Mouse (Mus musculus) granulocyte monocyte progenitor cell, adult 5-6 weeks (primary cell): Measurements from ENCODE around the gene Cdh8. TPM values are rescaled to one million over a fixed set of nuclear protein-coding genes. Genes with fewer than 3 reads are reported as not detected.

Experiments
- ATAC-seq: replicated peaks from 2 replicates; pipeline ENCODE4 v1.8.0; 2016; ENCODE audit warnings: mild to moderate bottlenecking, moderate TSS enrichment, inconsistent platforms; ENCODE audit not compliant: poor library complexity, severe bottlenecking
- total RNA-seq, 2 experiments: library from RNA; stranded (forward) in 1 of 2; stranded (reverse) in 1 of 2; fragments of 200-712, 200-1000 nt in 1 of 2; fragments of >200 nt in 1 of 2; fragmentation: Nextera tagmentation in 1 of 2; gene quantifications; 2 replicates each; pipeline ENCODE4 v1.2.3; 2014 to 2017

Cdh8 gene
- total RNA-seq (2014; fragmentation: Nextera tagmentation) = not detected in 2 replicates
- total RNA-seq (2017) = not detected in 2 replicates

- ATAC-seq = no peak
Observed at GRCm38 (mm10) chr8:99415966-99416781, at the start of gene Cdh8. Gene Cdh8, minus strand, starts transcription at chr8:99416471.

GRCm38 (mm10) chr8:99446506-99446905, 30.2 kb upstream of the Cdh8 start:
- no peak; the same call in 1 of the 2 replicates for ATAC-seq

GRCm38 (mm10) chr8:99425901-99426300, 9.6 kb upstream of the Cdh8 start:
- ATAC-seq = no peak

GRCm38 (mm10) chr8:99421516-99421915, 5.2 kb upstream of the Cdh8 start:
- no peak for ATAC-seq

GRCm38 (mm10) chr8:99419726-99420125, 3.5 kb upstream of the Cdh8 start:
- no peak for ATAC-seq

GRCm38 (mm10) chr8:99417456-99417855, 1.2 kb upstream of the Cdh8 start:
- no peak for ATAC-seq

GRCm38 (mm10) chr8:99415076-99415965, 950 bp downstream of the Cdh8 start:
- ATAC-seq = no peak

- ATAC-seq = no peak
Observed at GRCm38 (mm10) chr8:99414483-99414921, 1.8 kb downstream of the Cdh8 start.

- no peak for ATAC-seq
Observed at GRCm38 (mm10) chr8:99413877-99414482, 2.3 kb downstream of the Cdh8 start.

- ATAC-seq = no peak
Observed at GRCm38 (mm10) chr8:99393908-99394307, 22.4 kb downstream of the Cdh8 start.

GRCm38 (mm10) chr8:99370104-99370503, 46.2 kb downstream of the Cdh8 start:
- ATAC-seq = no peak

GRCm38 (mm10) chr8:99369166-99369565, 47.1 kb downstream of the Cdh8 start:
- ATAC-seq = no peak

- ATAC-seq = no peak
Observed at GRCm38 (mm10) chr8:99368449-99368848, 47.8 kb downstream of the Cdh8 start.

GRCm38 (mm10) chr8:99353923-99354322, 62.3 kb downstream of the Cdh8 start:
- ATAC-seq = no peak

- ATAC-seq = no peak
Observed at GRCm38 (mm10) chr8:99353221-99353620, 63.0 kb downstream of the Cdh8 start.

- no peak for ATAC-seq
Observed at GRCm38 (mm10) chr8:99349456-99349855, 66.8 kb downstream of the Cdh8 start.

- no peak for ATAC-seq
Observed at GRCm38 (mm10) chr8:99348618-99349017, 67.7 kb downstream of the Cdh8 start.

GRCm38 (mm10) chr8:99339310-99339709, 77.0 kb downstream of the Cdh8 start:
- ATAC-seq = no peak

GRCm38 (mm10) chr8:99327559-99327958, 88.7 kb downstream of the Cdh8 start:
- ATAC-seq = no peak

GRCm38 (mm10) chr8:99314561-99314960, 101.7 kb downstream of the Cdh8 start:
- no peak for ATAC-seq

GRCm38 (mm10) chr8:99304184-99304583, 112.1 kb downstream of the Cdh8 start:
- no peak for ATAC-seq
